Mouse (Mus musculus): ENCODE data around the gene Itsn1. TPM values are rescaled to one million over a fixed set of nuclear protein-coding genes. Genes with fewer than 3 reads are reported as not detected.
A peak's percentile ranks its signal among the peaks of the same experiment; 100 is the strongest.

Itsn1 gene
- total RNA-seq, 1 experiment from 2014 or later = 27.0 TPM

DNA sequence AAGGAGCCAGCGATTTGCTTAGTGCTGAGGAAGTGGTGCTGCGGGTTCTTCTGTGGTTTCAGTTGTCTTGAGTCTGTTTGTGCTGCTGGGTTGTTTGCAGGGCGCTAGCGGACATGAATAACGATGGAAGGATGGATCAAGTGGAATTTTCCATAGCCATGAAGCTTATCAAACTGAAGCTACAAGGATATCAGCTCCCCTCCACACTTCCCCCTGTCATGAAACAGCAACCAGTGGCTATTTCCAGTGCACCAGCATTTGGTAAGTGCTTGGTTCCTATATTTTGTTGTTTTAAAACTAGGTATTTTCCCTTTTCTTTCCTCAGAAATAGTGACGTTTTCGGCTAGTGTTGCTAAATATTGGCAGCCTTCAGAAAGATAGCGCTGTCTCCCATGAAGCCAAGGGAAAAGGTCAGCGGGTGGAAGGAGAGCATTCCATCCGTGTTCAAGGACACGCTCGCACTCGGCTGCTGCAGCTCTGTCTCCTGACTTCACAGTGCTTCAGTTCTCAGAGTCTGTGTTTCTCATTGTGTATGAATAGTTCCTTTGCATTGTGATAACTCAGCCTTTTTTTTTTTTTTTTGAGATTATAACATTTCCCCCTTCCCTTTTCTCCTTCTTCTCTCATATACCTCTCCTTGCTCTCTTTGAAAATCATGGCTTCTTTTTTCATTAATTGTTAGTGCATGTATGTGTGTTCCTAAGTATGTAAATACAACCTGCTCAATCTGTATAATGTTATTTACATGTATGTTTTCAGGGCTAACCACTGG, 64.6 kb downstream of the Itsn1 start:
- no peak for ATAC-seq (ENCODE audit: extremely low read depth, insufficient number of reproducible peaks, low FRiP score, poor library complexity, severe bottlenecking)

GRCm38 (mm10) chr16:91794306-91794705, 65.2 kb downstream of the Itsn1 start:
- no peak for ATAC-seq (ENCODE audit: extremely low read depth, insufficient number of reproducible peaks, low FRiP score, poor library complexity, severe bottlenecking)

DNA sequence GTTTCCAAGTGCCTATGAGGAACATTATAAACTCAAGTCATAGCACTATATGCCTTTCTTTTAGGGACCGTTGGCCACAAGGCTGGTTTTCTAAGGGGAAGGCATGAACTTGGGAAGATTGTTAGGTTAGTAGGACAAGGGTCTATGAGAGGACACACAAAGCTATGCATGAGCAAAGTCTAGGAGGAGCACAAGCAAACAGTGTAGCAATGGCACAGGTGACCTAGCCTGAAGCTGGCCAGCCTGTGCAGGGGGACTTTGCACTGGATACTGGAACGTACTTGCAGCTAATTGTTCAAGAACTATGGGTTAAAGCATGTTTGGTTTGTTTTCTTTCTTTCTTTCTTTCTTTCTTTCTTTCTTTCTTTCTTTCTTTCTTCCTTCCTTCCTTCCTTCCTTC, 66.0 kb downstream of the Itsn1 start:
- no peak for ATAC-seq (ENCODE audit: extremely low read depth, insufficient number of reproducible peaks, low FRiP score, poor library complexity, severe bottlenecking)

DNA sequence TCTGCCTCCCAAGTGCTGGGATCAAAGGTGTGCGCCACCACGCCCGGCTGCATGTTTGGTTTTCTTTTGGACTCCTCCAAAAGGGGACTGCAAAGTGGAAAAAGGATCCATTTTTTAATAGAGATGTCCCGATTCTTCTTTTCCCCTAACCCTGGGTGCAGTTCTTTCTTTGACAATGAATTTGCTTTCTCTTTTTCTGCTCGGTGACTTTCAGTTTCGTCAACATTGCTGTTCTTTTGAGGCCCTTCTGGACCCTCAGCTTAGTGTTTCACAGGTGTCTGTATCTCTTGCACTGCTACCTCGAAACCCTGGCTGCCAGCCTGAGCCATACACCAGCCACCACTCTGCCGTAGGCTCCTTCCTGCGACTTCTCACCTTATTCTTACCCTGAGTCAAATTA, 66.5 kb downstream of the Itsn1 start:
- ATAC-seq (ENCODE audit: extremely low read depth, insufficient number of reproducible peaks, low FRiP score, poor library complexity, severe bottlenecking) = no peak

DNA sequence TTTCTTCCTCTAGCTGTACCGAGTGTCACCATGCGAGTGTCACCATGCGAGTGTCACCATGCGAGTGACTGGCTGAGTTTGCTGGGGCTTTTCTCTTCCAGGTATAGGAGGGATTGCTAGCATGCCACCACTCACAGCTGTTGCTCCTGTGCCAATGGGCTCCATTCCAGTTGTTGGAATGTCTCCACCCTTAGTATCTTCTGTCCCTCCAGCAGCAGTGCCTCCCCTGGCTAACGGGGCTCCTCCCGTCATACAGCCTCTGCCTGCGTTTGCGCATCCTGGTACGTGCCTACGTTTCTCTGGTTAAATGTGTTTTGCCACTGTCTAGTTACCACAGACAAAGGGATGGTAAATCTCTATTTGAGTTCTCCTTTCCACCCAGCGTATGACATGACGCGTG, 72.3 kb downstream of the Itsn1 start:
- no peak for ATAC-seq (ENCODE audit: extremely low read depth, insufficient number of reproducible peaks, low FRiP score, poor library complexity, severe bottlenecking)

DNA sequence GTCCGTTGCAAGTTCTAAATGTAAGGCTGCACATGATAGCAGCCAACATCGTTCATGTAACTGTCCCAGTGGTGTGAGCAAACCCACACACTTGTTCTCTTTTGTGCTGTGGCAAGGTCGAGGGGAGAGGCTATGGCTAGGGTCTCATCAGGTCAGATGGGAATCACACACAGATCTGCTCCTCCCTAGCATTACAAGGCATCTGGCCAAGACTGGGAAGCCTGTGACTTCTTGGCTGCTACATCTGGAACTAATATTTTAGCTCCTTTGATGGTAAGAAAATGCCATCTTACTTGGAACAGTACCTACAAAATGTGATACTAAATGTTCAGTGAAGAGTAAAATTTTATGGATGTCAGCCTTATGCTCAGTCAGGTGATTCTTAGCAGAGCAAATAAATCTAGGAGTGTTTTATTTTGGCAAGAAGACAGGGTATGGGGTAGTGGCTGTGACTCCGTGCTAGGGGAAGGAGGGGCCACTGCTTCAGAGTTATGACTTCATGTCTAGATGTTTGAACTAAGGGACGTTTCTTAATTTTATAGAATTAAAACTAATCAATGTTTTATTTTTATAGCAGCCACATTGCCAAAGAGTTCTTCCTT, 73.5 kb downstream of the Itsn1 start:
- no peak for ATAC-seq (ENCODE audit: extremely low read depth, insufficient number of reproducible peaks, low FRiP score, poor library complexity, severe bottlenecking)

DNA sequence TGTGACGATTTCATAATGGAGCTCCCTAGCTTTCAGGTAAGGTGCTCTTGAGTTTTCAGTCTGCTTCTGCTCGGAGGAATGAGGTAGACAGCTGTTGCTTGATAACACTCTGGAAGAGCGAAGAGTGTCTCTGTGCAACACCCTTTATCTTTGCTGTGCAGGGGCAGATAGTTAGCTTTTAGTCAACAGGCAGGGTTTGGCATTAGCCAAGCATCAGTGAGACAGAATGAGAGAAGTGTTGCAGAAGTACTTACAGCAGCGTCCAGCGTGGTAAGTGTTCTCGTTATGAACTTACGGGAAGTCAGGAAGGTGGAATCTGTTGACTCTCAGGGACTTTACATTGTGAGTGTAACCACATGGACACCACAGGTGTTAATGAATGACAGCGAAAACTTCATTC, 75.3 kb downstream of the Itsn1 start:
- ATAC-seq (ENCODE audit: extremely low read depth, insufficient number of reproducible peaks, low FRiP score, poor library complexity, severe bottlenecking) = no peak

- no peak for ATAC-seq (ENCODE audit: extremely low read depth, insufficient number of reproducible peaks, low FRiP score, poor library complexity, severe bottlenecking)
Observed at GRCm38 (mm10) chr16:91804831-91805230, 75.8 kb downstream of the Itsn1 start.

GRCm38 (mm10) chr16:91810235-91810634, 81.2 kb downstream of the Itsn1 start:
- ATAC-seq (ENCODE audit: extremely low read depth, insufficient number of reproducible peaks, low FRiP score, poor library complexity, severe bottlenecking) = no peak

DNA sequence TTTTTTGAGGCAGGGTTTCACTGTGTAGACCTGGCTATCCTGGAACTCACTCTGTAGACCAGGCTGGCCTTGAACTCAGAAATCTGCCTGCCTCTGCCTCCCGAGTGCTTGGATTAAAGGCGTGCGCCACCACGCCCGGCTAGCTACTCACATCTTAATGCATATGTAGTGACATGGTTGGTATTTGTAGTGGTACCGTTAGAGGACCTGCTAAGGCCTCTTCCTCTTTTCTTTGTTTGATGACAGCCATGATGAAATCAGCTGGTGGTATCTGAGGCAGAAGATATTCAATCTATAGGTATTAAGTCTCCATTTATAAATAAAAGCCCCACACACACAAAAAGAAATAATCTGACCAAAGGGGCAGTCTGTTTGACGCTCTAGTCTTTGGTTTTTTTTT, 82.3 kb downstream of the Itsn1 start:
- no peak for ATAC-seq (ENCODE audit: extremely low read depth, insufficient number of reproducible peaks, low FRiP score, poor library complexity, severe bottlenecking)

DNA sequence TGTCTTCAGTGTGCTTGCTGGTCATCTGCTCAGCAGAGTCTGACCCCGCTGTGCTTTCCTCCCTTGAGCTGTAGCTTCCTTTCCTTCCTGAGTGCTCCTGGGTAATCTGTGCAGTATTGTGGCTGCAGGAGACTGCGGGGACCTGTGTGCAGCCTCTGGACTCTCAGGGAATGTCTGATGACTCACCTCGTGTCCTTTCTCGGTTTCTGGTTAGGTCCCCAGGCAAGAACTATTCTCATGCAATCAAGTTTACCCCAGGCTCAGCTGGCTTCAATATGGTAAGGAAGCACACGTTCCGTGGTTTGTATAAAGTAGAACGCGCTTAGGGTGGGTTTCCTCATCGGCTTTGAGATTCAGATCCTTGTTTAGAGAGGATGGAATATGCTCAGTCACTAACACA, 82.8 kb downstream of the Itsn1 start:
- no peak for ATAC-seq (ENCODE audit: extremely low read depth, insufficient number of reproducible peaks, low FRiP score, poor library complexity, severe bottlenecking)

- no peak for ATAC-seq (ENCODE audit: extremely low read depth, insufficient number of reproducible peaks, low FRiP score, poor library complexity, severe bottlenecking)
Observed at GRCm38 (mm10) chr16:91813543-91813942, 84.5 kb downstream of the Itsn1 start.

GRCm38 (mm10) chr16:91815067-91815466, 86.0 kb downstream of the Itsn1 start:
- no peak for ATAC-seq (ENCODE audit: extremely low read depth, insufficient number of reproducible peaks, low FRiP score, poor library complexity, severe bottlenecking)

GRCm38 (mm10) chr16:91820299-91820698, 91.2 kb downstream of the Itsn1 start:
- no peak for ATAC-seq (ENCODE audit: extremely low read depth, insufficient number of reproducible peaks, low FRiP score, poor library complexity, severe bottlenecking)

DNA sequence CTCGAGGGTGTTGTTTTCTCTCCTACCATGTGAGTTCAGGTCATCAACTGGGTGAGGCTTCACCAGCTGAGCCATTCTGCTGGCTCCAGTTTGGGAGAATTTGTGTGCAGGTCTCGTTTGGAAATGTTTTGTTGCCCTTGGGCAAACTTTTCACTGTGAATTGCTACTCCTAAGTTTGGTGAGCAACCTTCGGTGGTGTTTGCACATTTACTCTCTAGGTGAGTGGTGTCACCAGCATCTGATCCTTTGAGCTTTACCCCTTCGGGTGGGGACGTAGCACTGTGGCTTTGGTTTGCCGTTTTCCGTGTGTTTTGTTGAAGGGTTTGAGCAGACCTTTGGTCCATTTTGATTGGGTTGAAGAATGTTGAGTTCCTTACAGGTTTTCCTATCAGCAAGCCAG, 93.2 kb downstream of the Itsn1 start:
- no peak for ATAC-seq (ENCODE audit: extremely low read depth, insufficient number of reproducible peaks, low FRiP score, poor library complexity, severe bottlenecking)

- ATAC-seq (ENCODE audit: extremely low read depth, insufficient number of reproducible peaks, low FRiP score, poor library complexity, severe bottlenecking) = no peak
Observed at GRCm38 (mm10) chr16:91822759-91823158, 93.7 kb downstream of the Itsn1 start.

GRCm38 (mm10) chr16:91825774-91826325, 96.8 kb downstream of the Itsn1 start:
- ATAC-seq (ENCODE audit: extremely low read depth, insufficient number of reproducible peaks, low FRiP score, poor library complexity, severe bottlenecking) = peak; percentile 94

GRCm38 (mm10) chr16:91826893-91827292, 97.8 kb downstream of the Itsn1 start:
- no peak for ATAC-seq (ENCODE audit: extremely low read depth, insufficient number of reproducible peaks, low FRiP score, poor library complexity, severe bottlenecking)

- ATAC-seq (ENCODE audit: extremely low read depth, insufficient number of reproducible peaks, low FRiP score, poor library complexity, severe bottlenecking) = no peak
Observed at GRCm38 (mm10) chr16:91827456-91827855, 98.4 kb downstream of the Itsn1 start.

GRCm38 (mm10) chr16:91828160-91828559, 99.1 kb downstream of the Itsn1 start:
- no peak for ATAC-seq (ENCODE audit: extremely low read depth, insufficient number of reproducible peaks, low FRiP score, poor library complexity, severe bottlenecking)

Measured in neutrophil, adult 5-6 weeks (primary cell).